Mouse (Mus musculus) cerebellum, postnatal 14 days (tissue): Measurements from ENCODE around the gene Sgms1.

Experiments used
- DNase-seq, 2 experiments: peaks; one replicate each; pipeline ENCODE4 v3.0.0; 2021; ENCODE audit warnings: mixed read lengths in 2 of 2

Sgms1 gene

DNA sequence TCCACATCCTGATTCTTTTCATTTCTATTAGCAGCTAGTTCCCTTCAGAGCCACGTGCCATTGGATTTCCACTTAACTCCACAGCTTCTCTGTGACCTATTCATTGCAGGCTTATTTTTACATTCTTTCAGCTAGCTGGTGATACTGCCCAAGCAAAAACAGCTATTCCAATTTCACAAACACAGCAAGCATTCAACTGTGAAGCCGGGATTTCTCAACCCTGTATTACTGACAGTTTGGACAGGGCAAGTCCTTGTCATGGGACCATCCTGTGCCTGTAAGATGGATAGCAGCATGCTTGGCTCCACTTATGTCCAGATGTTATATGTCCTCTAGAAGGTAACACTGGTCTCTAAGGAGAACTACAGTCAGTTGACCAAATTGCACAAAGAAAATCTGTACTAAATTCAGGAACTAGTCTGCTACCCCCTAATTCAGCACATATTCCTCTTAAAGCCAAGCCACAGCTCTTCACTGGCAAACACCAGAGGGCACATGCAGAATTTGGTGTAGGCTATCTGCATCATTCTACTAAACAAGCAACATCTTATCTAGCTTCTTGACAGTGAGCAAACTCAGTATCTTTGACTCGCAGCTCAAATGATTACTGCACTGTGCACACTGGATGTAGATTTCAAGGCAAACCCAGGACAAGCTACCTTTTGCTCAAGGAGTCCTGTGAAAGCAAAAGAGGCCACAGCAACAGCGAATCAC, 189.5 kb downstream of the Sgms1 start:
- DNase-seq, result no peak

GRCm38 (mm10) chr19:32199133-32199532, 190.4 kb downstream of the Sgms1 start:
- DNase-seq, result no peak

DNA sequence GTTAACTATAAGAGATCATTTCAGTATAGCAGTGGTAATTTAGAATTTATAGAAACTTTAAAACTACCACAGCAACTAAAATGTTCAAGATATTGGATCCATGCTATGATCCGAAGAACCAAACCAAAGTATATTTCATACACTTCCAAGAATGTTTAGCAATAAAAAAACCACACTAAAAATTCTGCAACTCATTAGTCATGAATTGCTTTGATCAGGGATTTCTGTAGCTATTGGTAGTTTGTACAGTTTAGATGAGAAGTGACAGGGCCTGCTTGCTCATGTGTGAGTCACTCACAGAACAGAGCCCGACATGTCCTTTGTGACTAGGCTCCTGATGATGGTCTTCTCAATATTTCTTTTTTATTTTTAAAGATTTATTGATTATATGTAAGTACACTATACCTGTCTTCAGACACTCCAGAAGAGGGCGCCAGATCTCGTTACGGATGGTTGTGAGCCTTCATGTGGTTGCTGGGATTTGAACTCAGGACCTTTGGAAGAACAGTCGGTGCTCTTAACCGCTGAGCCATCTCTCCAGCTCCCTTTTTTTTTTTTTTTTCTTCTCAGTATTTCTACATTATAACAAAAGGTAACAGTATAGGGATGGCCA, 190.9 kb downstream of the Sgms1 start:
- DNase-seq, result no peak

DNA sequence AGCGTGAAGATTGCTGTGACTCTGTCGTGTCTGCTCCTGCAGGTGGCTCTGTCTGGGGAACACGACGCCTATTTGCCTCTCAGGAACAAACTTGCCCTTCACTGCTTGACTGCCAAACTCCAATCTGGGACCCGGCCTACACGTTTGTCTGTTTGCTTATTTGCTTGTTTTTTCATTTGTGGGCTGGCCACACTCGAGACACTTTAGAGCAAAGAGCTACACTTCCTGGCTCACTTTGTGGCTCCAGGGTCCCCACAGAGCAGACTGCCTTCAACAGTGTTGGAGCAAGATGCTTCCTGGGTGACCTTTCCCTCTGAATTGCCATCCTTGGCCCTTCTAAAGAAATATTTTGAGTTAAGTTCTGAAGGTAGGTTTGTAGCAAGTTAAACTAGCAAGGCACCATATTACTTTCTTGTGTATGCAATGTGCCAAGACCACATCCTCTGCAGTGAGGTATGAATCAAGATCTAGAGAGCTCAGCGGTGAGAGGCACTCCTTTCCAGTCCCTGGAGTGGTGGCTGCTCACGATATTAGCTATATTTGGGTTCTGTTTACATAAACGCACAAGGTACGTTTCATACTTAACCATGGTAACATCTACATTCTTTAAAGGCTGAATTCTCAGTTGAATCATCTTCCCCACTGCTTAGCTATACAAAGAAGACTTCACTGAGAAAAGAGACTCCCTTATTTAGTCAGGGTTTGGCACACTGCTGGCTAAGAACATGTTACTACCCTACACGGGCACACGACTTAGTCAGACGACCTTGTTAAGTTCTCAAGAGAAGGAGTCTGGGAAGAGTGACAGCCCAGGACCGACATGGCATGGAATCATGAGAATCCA, 192.3 kb downstream of the Sgms1 start:
- DNase-seq, result no peak

DNA sequence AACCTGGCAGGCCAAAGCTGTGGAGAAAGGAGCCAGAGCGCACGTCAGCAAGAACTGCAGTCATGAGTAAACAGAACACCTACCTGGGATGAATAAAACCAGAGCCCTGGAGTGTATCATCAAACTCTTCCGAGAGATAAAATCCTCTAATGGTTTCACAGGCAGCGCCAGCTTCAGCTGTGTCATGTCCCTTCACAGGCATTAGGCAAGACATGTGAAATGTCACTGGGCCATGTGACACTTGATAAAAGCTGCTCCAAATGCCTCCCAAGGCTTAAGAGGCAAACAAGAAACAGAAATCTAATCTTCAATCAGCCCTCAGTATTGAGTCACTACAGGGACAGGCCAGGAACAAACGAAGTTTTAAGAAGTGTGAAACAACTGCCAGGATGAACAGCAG, 193.3 kb downstream of the Sgms1 start:
- no peak for DNase-seq

DNA sequence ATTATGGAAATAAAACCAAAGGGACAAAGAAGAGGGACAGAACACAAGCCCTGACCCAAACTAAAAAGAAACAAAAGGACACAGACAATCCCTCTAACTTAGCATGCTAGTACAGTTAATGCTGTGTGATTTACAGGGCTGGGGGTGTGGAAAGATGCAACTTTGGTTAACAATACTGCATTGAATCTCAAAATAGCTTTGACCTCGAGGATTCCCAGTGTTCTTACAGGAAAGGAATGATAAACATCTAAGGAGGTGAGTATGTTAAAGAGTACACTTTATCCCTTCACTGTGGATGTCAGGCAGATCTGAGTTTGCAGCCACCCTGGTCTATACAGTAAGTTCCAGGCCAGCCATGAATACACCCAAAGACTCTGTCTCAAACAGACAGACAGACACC, 194.7 kb downstream of the Sgms1 start:
- no peak for DNase-seq

GRCm38 (mm10) chr19:32194074-32194473, 195.4 kb downstream of the Sgms1 start:
- no peak for DNase-seq

GRCm38 (mm10) chr19:32191596-32191995, 197.9 kb downstream of the Sgms1 start:
- no peak for DNase-seq

DNA sequence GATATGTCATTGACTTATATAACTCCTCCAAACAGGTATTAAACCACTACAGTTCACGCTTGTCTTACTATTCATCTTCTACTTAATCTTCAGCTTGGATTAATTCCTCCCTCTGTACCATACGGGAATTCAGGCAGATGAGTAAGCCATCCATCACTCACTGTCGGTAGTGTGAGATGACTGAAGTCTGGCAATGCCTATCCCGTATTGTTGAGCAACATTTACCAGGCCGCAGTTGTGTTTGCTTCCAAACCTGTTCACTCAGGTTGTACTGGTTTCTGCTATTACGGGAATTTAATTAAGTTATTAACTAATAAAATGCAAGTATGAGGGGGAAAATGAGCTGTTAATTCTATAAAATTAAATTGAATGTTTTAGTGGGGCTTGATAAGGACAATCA, 199.6 kb downstream of the Sgms1 start:
- no peak for DNase-seq

GRCm38 (mm10) chr19:32189036-32189436, 200.5 kb downstream of the Sgms1 start:
- DNase-seq, result no peak

DNA sequence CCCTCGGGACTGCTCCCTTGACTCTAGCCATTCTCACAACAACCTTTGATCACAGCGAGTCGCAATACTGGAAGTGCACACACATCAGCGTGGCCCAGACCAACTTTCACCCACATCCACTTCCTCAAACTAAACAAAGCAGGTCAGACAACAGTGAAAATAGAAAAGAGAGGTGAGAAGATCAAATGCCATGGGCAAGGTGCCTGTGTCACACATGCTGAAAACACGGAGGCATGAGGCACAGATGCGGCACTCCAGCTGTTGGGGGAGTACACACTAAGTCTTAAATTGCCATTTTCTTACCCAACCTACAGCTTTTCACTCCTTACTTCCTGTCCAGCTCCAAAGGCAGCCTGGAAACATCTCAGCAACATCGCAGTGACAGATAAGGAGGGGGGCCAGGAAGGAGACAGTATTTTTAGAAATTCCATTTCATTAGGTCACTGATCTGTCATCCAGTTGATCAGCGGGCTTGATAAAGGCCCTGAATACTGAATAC, 202.9 kb downstream of the Sgms1 start:
- DNase-seq, result no peak

DNA sequence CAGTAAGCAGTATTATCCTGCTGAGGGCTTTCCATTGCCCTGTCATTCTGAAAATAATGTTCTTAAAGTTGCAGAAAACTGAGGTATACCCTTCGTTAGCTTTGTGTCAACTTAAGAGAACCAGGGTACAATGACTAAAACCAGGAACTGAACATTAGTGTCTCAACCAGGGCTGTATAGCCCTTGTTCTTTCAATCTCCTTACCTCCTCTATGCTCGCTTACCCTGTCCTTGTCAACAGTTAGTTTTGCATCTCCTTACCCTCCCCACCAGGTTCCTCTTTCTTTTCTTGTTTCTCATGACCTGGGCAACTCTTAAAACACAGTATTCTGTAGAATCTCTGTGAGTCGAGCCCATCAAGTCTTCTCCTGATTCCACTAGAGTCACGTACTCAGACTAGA, 206.5 kb downstream of the Sgms1 start:
- no peak for DNase-seq

DNA sequence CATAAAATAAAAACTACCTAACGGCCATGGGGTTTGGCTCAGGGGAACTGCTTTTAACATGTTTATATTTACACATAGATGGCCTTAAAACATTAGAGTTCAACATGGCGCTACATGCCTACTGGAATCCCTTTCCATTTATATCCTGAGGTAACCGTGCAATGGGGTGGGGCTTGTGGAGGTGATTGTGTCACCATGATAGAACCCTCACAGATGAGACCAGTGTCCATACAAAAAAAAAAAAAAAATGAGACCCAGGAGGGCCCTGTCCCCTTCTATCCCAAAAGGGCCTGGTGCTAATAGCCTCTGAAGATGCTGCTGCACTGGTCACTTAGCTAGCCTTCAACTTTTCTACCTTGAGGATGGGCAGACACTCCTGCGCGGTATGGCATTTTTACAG, 207.0 kb downstream of the Sgms1 start:
- DNase-seq, result no peak

DNA sequence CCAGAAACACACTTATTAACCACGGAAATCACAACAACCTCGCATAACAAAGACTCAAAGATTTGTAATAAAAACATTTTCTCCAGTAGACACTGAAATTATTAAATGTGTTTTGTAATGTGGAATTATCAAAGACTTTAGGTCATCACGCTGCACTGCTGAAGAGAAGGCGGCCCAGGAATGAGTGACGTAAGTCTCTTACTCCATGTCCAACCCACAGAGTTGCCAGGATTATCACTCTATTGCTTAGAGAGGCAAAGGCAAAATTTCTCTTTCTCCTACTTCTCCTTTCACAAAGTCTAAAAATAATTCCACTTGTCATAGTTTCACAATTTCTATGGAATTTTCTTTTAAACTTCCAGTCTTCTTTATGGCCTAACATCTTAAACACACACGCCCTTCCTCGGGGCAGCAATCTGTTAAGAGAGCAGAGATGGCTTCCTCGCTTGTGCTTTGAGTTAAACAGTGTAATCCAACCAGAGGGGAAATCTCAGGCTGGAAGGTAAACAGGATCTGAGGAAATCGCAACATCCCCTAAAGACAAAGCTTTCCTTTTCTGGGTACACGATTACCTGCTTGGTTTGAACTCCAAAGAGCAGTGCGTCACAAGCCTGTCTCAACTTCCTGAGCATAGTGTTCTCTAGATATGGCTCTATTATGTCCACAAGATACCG, 207.7 kb downstream of the Sgms1 start:
- no peak for DNase-seq

GRCm38 (mm10) chr19:32180756-32181674, 208.5 kb downstream of the Sgms1 start:
- DNase-seq, result no peak

GRCm38 (mm10) chr19:32179978-32180413, 209.5 kb downstream of the Sgms1 start:
- DNase-seq, result no peak

- no peak for DNase-seq
These were observed 210.0 kb downstream of the Sgms1 start for GRCm38 (mm10) chr19:32179514-32179913.

DNA sequence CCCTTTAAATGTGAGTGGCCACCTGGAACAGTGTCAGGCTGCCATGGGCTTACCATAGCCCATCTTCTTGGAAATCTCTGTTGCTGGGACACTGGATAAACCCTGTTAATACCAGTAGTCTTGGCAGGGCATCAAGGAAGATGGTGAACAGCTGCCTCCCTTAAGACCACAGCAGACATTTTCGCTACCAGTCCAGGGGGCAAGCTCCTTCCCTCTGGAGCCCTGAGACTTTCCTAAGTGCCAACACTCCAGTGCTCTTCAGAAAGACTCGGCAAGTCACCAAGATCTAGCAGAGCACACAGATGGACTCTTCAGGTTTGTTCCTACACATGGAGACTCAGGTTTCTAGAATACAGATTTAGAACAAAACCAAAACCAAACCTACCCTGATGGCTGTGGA, 211.4 kb downstream of the Sgms1 start:
- peak; percentile 51 to 72 for DNase-seq

DNA sequence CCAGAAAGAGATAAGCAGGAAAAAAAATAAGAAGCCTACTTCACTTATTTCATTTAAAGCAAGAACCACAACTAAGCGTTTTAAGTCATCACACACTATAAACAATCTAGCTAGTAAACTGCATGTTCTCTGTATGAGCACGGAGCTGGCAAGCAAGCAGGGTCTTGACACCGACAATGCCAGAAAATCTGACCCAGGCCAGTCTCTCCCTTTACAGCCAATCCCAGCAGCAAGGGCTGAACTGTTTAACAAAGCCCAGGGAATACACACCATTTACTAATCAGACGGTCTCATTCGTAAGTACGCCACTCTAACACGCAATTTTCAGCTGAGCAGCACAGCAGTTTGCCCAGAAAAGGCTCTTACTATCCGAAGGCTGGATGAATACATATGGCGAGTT, 213.1 kb downstream of the Sgms1 start:
- DNase-seq, result no peak

- no peak for DNase-seq
These were observed 213.5 kb downstream of the Sgms1 start for GRCm38 (mm10) chr19:32175991-32176390.

DNA sequence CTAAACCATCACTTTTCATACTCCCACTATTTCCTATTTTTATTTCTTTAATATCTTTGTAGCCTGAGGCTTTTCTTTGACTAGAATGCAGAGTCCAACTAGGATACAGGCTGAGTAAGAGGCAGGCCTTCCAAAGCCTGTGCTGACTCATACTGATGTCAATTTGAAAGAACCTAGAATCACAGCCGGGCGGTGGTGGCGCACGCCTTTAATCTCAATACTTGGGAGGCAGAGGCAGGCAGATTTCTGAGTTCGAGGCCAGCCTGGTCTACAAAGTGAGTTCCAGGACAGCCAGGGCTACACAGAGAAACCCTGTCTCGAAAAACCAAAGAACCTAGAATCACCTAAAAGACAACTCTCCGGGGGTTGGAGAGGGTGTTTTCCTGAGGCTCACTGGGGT, 214.5 kb downstream of the Sgms1 start:
- DNase-seq, result no peak

DNA sequence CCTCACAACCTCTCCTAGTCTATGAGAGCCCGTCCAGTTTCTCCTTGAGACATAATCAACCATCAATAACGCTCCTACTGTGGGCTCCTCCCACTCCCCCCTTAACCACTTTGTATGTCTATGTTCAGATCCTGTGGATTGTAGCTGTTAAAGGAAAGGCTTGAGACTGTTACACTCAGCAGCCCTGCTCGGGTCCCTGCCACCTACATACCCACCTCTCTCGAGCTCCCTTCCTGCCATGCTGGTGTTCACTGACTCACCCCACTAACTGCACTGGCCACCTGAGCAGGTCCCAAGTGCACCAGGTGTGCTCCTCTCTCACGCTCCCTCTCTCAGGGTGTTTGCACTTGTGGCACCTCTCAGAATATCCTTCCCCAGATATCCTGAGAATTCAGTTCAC, 215.0 kb downstream of the Sgms1 start:
- no peak for DNase-seq
